Mouse (Mus musculus): ENCODE data around the gene Nudt13. TPM values are rescaled to one million over a fixed set of nuclear protein-coding genes. Genes with fewer than 3 reads are reported as not detected.
A peak's percentile ranks its signal among the peaks of the same experiment; 100 is the strongest.
"Not testable (repeated sequence)": the region's sequence is repeated elsewhere in the genome, so short reads cannot be mapped to it uniquely, and the experiment has no call there.

Nudt13 gene
- 10 to 100 TPM; 25.7 to 35.1 TPM for total RNA-seq (2021)
- long read RNA-seq, experiment 1, transcript Nudt13-201 (9 exons, 2,494 nt), result major isoform, 16 of 21 reads
- long read RNA-seq, experiment 1, partial matches to known transcripts, result 1 of 21 reads
- long read RNA-seq, experiment 1, other reads (novel, unspliced or antisense), result 4 of 21 reads
- long read RNA-seq, experiment 2, transcript Nudt13-201 (9 exons, 2,494 nt), result major isoform, 9 of 13 reads
- long read RNA-seq, experiment 2, partial matches to known transcripts, result 0 of 13 reads
- long read RNA-seq, experiment 2, other reads (novel, unspliced or antisense), result 4 of 13 reads

DNA sequence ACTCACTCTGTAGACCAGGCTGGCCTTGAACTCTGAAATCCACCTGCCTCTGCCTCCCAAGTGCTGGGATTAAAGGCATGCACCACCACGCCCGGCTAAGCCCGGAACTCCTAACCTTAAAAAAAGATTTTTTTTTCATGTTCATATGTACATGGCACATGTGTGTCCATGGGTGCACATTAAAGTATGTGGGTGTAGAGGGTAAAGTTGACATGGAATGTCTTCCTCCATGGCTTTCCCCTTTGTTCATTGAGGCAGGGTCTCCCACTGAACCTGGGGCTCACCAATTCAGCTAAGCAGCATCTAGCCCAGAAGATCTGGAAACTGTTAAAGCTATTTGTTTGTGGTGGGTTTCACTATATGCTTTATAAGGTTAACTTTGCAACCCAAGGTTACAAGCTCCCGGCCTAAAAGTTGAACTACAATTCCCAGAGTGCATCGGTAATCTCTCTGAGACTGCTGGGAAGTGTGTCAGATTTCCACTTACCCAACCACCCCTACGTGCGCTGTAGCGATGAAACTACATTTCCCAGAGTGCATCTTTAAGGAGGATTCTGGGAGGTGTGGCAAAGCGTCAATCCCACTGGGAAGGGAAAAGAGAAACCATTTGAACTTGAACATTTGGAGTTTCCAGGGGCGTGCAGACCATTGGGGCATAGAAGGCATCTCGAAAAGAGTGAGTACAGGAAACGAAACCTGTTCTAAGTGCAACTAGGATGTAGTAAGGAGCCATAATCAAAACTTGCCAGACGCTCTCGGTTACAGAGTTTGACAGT lies at the start of gene Nudt13:
Gene Nudt13, plus strand, starts transcription at position 581 of the 776 bp plus-strand sequence.
- intact Hi-C loops (cut with DNase I), result no loop called here
- peak; percentile 72 to 85 for DNase-seq

DNA sequence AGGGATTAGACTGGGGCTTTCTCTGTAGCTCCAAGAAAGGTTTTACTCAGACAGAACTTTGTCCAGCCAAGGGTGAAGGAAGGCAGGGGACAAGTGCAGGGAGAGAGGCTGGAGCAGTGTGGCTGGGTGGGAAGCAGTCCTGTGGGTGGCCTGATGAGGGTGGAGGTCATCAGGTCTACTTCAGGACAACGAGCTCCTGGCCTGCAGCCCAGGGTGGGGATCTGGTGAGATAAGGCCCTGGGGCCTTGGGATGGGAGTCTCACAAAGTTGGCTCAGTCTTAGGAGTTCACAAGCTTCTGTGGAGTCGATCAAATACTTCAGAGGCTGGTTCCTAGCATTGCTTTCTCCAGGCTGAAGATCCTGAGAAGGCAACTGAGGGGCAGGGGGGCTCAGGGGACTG lies 49.2 kb upstream of the Nudt13 start:
- intact Hi-C loops (cut with DNase I), result no loop called here

DNA sequence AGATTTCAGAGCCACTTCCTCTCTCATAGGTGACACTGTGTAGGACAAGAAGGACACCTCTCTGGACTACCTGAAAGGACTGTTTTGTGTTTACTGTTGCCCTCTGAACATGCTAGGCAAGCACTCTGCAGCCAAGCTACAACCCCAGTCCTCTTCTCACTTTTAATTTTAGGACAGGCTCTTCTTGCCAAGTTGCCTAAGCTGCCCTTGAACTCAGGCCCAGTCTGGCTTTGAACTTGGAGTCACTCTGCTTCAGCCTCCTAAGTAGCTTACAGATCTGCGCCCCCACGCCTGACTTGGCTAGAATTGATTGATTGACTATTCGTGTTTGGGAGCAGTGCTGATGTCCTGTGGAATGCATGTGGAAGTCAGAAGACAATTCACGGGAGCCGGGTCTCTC lies 48.6 kb upstream of the Nudt13 start:
- no peak for DNase-seq
- intact Hi-C loops (cut with DNase I), result no loop called here

More for the DNA sequence above, 49.2 kb upstream of the Nudt13 start:
- DNase-seq, result peak; percentile 25 to 35

DNA sequence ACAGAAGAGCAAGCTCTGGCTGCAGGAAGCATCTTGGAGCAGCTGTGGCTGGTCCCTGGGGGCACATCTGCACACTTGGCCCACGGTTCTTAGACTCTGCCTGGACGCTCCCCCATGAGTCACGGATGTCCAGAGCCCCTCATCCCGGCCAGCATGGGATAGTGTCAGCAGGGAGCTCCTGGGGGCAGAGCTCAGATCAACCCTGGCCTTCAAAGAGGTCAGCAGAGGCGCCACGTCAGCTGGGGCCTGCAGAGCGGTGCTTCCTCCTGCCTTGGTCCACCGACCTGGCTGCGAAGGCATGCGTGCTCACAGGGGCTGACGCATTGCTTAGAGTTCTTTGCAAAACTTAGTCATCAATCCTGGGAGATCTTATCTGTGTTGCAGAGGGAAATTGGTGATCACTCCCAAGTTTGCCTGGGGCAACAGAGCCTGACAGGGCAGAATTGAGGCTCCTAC lies 47.7 kb upstream of the Nudt13 start:
- peak; percentile 42 to 58 for DNase-seq
- intact Hi-C loops (cut with DNase I), result no loop called here

DNA sequence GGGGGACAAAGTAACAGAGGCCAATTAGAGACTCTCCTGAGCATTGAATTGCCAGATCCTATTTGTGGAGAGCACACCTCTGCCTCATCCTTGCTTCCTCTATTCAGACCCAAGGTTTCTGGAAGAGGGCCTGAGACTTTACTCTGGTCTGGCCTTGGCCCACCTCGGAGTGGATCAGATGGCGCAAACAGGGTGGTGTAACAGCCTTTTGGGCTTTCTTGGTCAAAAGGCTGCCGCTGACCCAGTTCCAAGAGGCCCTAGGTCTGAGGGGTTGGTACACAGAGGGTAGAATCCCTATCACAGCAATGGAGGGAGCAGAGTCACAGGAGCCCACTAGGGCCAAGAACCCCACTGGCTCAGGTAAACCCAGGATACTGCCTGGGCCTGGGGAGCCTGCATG lies 46.5 kb upstream of the Nudt13 start:
- intact Hi-C loops (cut with DNase I), result no loop called here
- no peak for DNase-seq

DNA sequence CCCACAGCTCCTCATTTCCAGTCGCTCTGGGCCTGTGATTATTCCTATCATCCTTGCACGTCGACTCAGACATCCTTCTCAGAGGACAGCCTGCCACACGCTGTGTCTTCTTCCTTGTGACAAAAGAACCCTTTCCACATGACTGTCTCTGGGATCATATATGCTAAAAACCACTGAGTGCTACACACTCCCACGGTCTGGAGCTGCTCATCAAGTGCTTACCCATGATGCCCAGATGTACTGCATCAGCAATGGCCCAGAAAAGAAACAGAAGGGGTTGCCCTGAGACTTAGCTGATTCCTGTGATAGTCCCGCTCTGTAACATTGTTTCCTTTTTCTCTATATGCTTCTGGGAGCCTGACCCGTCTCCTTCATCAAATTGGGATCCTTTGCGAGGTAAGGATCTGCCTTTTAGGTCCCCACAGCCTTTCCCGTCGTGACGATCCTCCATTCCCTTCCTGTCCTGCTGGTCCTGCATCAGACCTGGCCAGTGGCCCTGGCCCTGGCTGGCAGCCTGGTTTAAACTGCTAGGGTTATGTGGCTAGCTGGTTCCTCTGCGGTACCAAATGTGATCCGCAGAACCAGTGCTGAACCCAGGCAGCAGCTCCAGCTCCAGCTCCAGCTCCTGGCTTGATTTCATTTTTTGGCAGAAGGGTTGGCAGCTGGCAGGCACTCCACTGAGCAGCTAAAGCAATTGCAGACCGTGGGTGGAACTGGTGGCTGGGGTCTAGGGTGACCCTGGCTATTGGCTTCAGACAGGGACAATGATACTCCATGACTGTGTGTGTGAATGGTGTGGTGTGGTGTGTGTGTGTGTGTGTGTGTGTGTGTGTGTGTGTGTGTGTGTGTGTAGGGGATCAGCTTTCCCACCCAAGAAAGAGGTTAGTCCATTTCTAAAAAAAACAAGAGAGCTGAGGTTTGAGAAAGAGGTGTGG lies 44.0 kb upstream of the Nudt13 start:
- DNase-seq, result peak; percentile 8 to 18

DNA sequence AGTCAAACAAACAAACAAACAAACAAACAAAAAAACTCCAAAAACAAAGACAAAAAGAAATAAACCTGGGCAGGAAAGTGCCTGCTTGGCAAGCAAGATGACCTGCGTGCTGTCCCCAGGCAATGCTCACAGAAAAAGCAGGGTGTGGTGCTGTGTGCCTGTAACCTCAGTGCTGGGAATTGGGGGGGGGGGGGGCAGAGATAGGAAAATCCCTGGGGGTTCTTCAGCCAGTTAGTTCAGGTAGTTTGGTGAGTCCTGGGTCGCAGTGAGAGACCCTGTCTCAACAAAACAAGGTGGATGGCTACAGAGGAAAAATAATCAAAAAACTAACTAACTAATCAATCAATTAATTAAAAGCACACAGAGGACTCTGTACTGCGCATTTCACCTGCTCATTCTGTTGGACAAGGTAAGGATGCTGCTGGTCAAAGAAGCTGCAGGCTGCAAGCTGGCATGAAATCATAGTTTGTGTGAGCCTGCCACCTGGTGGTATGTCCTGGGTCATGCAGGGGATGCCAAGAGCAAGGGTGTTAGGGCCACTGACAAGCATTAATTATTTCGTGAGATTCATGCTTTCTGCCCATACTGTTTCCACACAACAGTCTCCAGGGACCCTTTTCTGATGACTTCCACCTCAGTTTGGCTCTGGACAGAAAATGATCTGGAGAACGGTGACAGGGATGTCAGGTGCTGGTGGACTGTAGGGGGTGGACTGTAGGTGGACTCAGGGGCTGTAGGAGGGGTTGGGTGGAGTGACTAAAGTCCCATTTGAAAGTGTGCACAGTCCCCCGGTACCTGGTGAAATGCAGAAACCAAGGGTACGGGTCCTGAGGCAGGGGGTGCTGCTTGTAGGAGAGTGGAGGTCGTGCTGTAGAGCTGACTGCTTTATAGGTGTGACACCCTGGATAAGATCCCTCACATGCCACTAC lies 36.0 kb upstream of the Nudt13 start:
- intact Hi-C loops (cut with DNase I), result loop anchor here (1.0 to 5.0 kb wide), 3 partner anchors 144 to 421 kb away; no protein-coding TSS in a partner anchor
- peak; percentile 78 to 88 for DNase-seq

More for the DNA sequence above, 44.0 kb upstream of the Nudt13 start:
- intact Hi-C loops (cut with DNase I), result no loop called here

DNA sequence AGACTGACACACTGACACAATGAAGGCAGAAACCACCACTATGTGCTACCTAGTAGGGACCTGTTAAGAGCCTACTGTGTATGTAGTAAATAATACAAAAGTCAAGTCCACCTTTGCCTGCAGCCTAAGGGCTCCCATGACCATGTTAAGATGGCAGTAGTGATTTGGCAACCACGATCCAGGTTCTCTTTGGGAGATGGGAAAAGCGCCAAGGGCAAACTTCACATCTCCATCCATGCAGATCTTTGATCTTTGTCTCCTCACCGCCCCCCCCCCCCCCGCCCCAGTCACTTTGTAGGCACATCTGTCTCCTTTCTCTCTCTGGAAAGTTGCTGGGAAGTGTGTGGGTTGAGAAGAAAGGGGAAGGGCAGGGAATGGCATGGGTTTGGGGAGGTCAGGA lies 32.2 kb upstream of the Nudt13 start:
- intact Hi-C loops (cut with DNase I), result no loop called here
- no peak for DNase-seq

DNA sequence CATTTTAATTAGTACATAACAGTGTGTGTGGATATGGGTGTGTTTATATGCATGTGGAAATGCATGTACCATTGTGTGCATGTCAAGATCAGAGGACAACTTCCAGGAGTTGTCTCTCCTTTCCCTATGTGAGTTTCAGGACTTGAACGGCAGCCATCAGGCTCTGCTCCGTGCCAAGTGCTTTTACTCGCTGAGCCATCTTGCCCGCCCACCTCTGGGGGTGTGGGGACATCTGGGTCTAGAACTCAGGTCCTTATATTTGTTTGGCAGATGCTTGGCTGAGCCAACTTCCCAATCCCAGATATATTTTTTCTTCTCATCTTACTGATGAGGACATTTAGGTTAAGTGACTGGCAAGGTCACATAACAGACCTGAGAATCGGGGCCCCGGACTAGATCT lies 26.1 kb upstream of the Nudt13 start:
- intact Hi-C loops (cut with DNase I), result no loop called here
- DNase-seq, result no peak

DNA sequence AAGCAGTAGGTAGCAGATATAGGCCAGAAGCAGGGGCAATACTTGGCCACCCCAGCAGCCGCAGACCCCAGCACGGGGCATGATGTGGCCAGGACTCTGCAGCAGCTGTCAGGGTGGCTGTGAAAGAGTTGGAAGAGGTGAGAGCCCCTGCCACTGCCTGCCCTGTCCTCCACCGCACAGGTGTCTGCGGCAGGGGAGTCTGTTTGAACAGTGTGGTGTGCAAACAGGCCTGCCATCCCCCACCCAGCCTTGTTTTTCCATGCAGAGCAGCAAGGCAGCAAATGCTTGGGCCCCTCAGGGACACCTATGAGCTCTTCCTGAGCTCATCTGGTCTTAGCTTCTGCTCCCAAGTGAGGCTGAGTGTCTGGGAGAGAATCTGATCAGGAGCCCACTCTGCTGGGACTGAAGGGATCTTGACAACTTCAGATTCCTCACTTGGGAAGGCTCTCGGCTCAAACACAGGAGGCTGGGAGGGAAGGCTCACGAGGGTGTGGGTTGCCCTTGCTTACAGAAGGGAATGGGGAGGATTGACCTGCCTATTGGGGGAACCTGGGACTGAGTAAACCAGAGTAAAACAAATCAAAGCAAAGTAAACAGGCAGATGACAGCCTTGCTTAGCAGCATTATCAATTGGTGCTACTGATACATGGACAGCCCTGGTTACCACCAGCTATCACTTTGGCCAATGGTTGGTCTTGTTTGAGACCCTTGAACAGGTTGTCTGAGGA lies 25.3 kb upstream of the Nudt13 start, which contains the start of gene Kcnk16:
Gene Kcnk16, minus strand, starts transcription at position 118 of the 728 bp plus-strand sequence.
- intact Hi-C loops (cut with DNase I), result no loop called here
- no peak for DNase-seq

DNA sequence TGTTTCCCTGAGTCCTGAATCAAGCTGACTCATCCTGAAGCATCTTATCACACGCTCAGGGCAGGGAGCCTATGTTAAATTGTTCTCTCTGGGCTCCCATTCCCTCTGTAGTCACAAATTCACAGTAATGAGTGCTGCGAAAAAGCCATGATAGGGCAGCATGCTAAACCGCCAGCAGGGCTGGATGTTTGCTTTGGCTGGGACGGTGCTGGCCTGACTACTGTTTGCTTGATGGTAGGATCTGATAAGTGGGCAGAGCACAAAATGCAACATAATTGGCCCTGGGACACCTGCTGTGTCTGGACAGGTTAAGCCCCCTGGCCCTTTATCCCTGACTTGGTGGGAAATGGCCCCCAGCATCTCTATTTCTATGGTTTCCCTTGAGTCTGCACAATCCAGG lies 3.1 kb upstream of the Nudt13 start:
- DNase-seq, result no peak
- intact Hi-C loops (cut with DNase I), result no loop called here

DNA sequence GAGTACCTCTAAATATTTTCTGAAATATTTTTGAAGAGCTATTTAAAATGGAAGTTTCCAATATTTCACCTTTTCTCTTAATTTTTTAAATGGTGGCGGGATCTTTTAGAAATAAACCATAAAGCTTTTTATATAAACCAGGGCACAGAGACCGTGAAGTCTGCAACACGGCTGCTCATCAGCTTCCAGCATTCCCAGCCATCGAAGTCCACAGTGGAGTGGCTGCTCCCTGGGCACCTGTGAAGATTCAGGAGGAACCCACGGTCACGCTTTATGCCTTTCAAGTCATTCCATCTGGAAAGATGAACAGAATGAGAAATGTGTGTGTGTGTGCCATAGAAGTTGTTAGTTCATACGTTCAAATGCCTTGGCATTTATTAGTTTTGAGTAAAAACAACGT lies 450 bp downstream of the Nudt13 start:
- intact Hi-C loops (cut with DNase I), result no loop called here
- DNase-seq, result no peak

DNA sequence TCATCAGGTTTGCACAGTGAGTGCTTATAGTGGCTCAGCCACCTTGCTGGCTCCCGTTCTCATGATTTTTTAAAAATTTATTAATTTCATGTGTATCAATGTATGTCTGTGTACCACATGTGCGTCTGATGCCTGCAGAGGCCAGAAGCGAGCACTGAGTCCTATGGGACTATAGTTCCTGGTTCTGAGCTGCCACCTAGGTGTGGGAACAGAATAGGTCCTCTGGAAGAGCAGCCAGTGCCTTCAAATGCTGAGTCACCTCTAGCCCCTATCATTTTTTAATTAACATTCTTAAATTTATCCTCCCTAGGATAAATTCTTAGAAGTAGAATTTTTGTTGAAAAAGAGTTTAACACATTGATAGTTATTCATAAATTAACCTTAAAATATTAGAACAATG lies 3.1 kb downstream of the Nudt13 start:
- DNase-seq, result no peak
- intact Hi-C loops (cut with DNase I), result no loop called here

DNA sequence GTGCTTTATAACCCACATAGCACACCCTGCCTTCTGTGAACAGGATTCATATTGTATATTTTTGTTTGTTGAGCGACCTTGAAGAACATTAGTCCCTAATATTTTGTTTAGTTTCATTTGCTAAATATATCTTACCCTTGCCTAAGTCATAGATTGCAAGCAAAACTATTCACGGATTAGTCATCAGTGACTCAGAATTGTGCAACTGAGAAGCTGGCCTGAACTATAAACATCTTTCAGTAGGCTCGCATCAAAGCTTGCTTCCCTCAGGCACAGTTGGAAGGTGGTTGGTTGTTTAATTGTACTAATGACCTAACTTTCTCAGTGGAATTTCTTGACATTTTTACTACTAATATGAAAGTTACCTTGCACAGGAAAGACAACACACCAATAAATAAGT lies 3.6 kb downstream of the Nudt13 start:
- DNase-seq, result no peak
- intact Hi-C loops (cut with DNase I), result no loop called here

DNA sequence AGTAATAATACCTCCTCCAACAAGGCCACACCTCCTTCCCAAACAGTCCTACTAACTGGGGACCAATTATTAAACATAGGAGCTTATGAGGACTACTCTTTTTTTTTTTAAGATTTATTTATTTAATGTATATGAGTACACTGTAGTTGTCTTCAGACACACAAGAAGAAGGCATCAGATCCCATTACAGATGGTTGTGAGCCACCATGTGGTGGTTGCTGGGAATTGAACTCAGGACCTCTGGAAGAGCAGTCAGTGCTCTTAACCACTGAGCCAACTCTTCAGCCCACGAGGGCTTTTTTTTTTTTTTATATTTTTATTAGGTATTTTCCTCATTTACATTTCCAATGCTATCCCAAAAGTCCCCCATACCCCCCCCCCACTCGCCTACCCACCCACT lies 10.6 kb downstream of the Nudt13 start:
- intact Hi-C loops (cut with DNase I); DNase-seq: not testable (repeated sequence)

DNA sequence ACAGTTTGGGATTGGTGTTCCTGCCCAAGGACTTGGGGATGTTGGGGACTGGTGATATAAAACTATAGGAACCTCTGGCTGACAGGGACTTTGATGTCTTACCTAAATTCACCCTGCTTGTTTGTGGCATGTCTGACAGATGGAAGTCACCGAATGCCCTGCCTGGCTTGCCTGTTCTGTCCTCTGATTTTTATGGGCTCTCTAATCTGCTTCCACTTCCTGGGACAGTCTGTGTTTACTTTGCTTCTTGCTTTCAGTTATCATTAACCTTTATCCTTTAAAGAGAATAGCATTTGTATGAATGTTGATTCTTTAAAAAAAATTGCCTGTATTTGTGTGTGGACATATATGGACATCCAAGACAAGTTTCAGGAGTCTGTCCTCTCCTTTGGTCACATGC lies 20.6 kb downstream of the Nudt13 start:
- intact Hi-C loops (cut with DNase I), result no loop called here
- no peak for DNase-seq

DNA sequence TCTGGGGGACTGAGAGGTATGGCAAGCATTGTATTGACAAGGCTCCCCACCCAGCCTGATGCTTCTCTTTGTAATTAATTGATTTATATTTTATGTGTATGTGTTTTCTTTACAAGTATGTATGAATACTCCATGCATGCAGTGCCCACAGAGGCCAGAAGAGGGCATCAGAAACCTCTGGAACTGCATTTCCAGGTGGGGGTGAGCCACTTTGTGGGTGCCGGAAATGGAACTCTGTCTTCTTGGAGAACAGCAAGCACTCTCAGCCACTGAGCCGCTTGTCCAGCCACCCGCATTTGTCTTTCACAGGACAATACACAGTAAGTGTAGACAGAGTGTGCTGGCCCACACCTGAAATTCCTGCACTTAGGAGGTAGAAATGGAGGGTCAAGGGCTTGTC lies 24.9 kb downstream of the Nudt13 start:
- intact Hi-C loops (cut with DNase I), result no loop called here
- peak; percentile 18 to 52 for DNase-seq

DNA sequence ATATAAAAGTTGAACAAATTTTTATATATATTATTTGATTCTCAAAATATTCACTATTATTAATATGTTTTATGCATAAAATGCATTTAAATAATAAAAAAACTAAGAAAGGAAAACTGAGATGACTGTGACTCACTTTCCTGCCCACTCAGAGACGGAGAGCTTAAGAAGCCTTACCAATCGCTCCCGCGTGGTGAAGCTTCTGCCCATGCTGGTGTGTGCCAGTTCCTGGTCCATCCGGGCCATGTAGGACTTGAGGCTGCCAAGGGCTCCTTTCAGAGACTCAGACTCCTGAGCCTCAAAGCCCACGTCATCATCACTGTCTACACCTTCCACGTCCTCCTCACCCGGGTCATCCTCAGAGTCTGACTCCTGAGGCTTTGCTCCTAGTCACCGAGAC lies 29.7 kb downstream of the Nudt13 start:
- no peak for DNase-seq
- intact Hi-C loops (cut with DNase I), result no loop called here

DNA sequence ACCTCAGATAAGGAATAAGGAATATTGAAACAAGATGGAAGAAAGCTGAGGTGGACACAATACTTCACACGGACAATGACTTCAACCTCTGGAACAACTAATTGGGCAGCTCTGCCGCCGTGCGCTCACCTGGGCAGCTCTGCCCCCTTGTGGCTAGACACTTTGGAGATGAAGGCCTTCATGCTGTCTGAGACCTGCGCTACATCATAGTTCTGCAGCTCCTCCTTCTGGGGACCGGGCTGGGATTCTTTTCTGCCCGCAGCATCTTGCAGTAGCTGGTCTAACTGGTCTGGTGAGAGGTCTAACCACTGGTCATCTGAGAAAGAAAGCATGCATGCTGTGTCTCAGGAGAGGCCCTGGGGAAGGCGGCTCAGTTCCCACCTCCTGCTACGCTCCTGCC lies 34.0 kb downstream of the Nudt13 start:
- peak in 1 of 2 experiments; percentile 13 for DNase-seq
- intact Hi-C loops (cut with DNase I), result no loop called here

All from heart, postnatal 14 days (tissue).